In the genomic region with DNA sequence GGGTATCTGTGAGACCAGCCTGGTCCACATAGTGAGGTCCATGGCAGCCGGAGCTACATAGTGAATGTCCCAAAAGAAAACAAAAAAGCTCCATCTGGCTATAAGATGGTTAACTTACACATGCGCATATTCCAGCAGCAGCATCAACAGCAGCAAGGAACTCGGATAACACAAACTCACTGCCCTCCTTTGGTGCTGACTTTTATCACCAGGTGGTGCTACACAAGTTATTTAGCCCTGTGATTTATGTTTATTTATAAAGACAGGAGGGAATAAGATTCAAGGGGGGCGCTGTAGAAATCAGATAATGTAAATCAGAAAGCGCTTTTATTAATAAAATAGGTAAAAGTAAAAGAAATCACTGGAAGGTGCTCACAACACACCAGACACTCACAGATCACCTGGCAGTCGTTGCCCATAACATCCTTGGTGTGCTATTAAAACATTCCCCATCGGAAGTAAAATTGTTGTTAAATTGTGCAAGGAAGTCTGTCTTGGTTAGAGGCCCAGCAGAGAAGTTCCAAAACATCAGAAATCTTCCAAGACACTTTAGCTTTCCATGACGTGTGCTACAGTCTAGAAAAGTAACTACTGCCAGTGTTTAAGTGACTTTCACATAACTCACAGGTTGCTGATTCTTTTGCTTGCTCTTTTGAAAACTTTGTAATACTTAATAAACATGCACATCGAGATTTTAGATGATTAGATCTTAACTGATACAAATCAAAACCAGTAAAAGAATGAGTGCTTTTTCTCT, we compare ENCODE assay signal across 8 mouse cellular contexts. TPM values are rescaled to one million over a fixed set of nuclear protein-coding genes. Genes with fewer than 3 reads are reported as not detected.
A peak's percentile ranks its signal among the peaks of the same experiment; 100 is the strongest.
DNase-seq lines count a peak whose midpoint lies in the region; ATAC-seq and TF ChIP-seq lines count a peak whose summit lies in the region.

No protein-coding gene starts in this region.

- no peaks in the 10 kb centered on the region for H3K27me3 ChIP-seq in intestine, embryonic 15.5 days (replicated peaks)
- H3K27me3 ChIP-seq in neural tube, embryonic 13.5 days: no peaks in the 10 kb centered on the region

- H3K27ac ChIP-seq in layer of hippocampus, adult 2 months: no peak overlapping the region
- H3K27ac ChIP-seq in intestine, embryonic 15.5 days: no peak overlapping the region
- H3K27ac ChIP-seq in neural tube, embryonic 13.5 days (replicated peaks): no peak overlapping the region

- H3K4me1 ChIP-seq in intestine, embryonic 15.5 days (replicated peaks): peaks cover 16% of the 10 kb centered on the region
- H3K4me1 ChIP-seq in neural tube, embryonic 13.5 days (replicated peaks): peaks cover 34% of the 10 kb centered on the region

- H3K4me3 ChIP-seq in layer of hippocampus, adult 2 months: peak overlapping the region; percentile 97
- H3K4me3 ChIP-seq in intestine, embryonic 15.5 days (replicated peaks): peak overlapping the region; percentile 85
- H3K4me3 ChIP-seq in neural tube, embryonic 13.5 days: peak overlapping the region; percentile 79

- no peak for DNase-seq in layer of hippocampus, adult 2 months (ENCODE audit: low spot score in 2 of 2)
- DNase-seq in layer of hippocampus, adult 9-11 months: no peak
- peak; percentile 37 for DNase-seq in embryo, embryonic 10.5 days (ENCODE audit: low spot score)
- DNase-seq in cerebellum, adult 18-20 months: no peak
- no peak for DNase-seq in adrenal gland, adult 8-10 months

- ATAC-seq in intestine, embryonic 15.5 days: no peak
- ATAC-seq in neural tube, embryonic 13.5 days (ENCODE audit: low read depth): no peak
- no peak for ATAC-seq in granulocyte monocyte progenitor cell, adult 5-6 weeks (replicated peaks; ENCODE audit: poor library complexity, severe bottlenecking)

- no peaks in the 10 kb centered on the region for H3K9me3 ChIP-seq in intestine, embryonic 15.5 days
- no peaks in the 10 kb centered on the region for H3K9me3 ChIP-seq in neural tube, embryonic 13.5 days

- H3K36me3 ChIP-seq in intestine, embryonic 15.5 days: no peaks in the 10 kb centered on the region
- H3K36me3 ChIP-seq in neural tube, embryonic 13.5 days: 0 out of 2 replicates have a peak, but pooled peaks cover 5% of the 10 kb centered on the region

- peak overlapping the region; percentile 59 for H3K4me2 ChIP-seq in intestine, embryonic 15.5 days (replicated peaks)
- peak overlapping the region; percentile 86 for H3K4me2 ChIP-seq in neural tube, embryonic 13.5 days

- TF ChIP-seq CTCF in layer of hippocampus, adult 2 months (conservative IDR thresholded peaks at IDR 0.05): peak; percentile 35

- WGBS in intestine, embryonic 15.5 days: 22% methylated on average over 9 of the region's 9 CpGs
- 34% methylated on average over 9 of the region's 9 CpGs for WGBS in neural tube, embryonic 13.5 days

- H3K9ac ChIP-seq in intestine, embryonic 15.5 days: peak overlapping the region; percentile 18; the same call in 1 of the 2 replicates
- peak overlapping the region; percentile 92 for H3K9ac ChIP-seq in neural tube, embryonic 13.5 days

RNA-seq across cellular contexts. Expression of a gene that starts 1.4 kb away (rescaled TPM):
- 10 to 100 TPM; 74.2 to 83.6 TPM for total RNA-seq in layer of hippocampus, adult 2 months (2021)
- 465 and 500 TPM in 2 replicates for polyA plus RNA-seq in intestine, embryonic 15.5 days (2015; fragmentation: Nextera tagmentation; extraction: Ambion mirVana)
- 166 and 181 TPM in 2 replicates for polyA plus RNA-seq in neural tube, embryonic 13.5 days (2015; fragmentation: Nextera tagmentation; extraction: Ambion mirVana)
- 101 and 196 TPM in 2 replicates for total RNA-seq in granulocyte monocyte progenitor cell, adult 5-6 weeks (2014; fragmentation: Nextera tagmentation)
- total RNA-seq in granulocyte monocyte progenitor cell, adult 5-6 weeks (2017): 79.5 and 114 TPM in 2 replicates
- total RNA-seq in adrenal gland, adult 8-10 months (2022): 100 to 1,000 TPM; 117 to 219 (median 160) TPM

RNA-seq across cellular contexts. Expression of a gene that starts 1.5 kb away (rescaled TPM):
- total RNA-seq in layer of hippocampus, adult 2 months (2021): 10 to 100 TPM; 22.1 to 22.5 TPM
- 111 and 125 TPM in 2 replicates for polyA plus RNA-seq in intestine, embryonic 15.5 days (2015; fragmentation: Nextera tagmentation; extraction: Ambion mirVana)
- 41.7 and 46.5 TPM in 2 replicates for polyA plus RNA-seq in neural tube, embryonic 13.5 days (2015; fragmentation: Nextera tagmentation; extraction: Ambion mirVana)
- total RNA-seq in granulocyte monocyte progenitor cell, adult 5-6 weeks (2014; fragmentation: Nextera tagmentation): 61.8 and 98.5 TPM in 2 replicates
- 107 and 144 TPM in 2 replicates for total RNA-seq in granulocyte monocyte progenitor cell, adult 5-6 weeks (2017)
- total RNA-seq in adrenal gland, adult 8-10 months (2022): 10 to 100 TPM; 36.2 to 57.5 (median 40.1) TPM

RNA-seq across cellular contexts. Expression of a gene that starts 29.0 kb away (rescaled TPM):
- 1 to 10 TPM; 5.5 to 5.8 TPM for total RNA-seq in layer of hippocampus, adult 2 months (2021)
- polyA plus RNA-seq in intestine, embryonic 15.5 days (2015; fragmentation: Nextera tagmentation; extraction: Ambion mirVana): 7.0 and 7.8 TPM in 2 replicates
- 12.6 and 14.4 TPM in 2 replicates for polyA plus RNA-seq in neural tube, embryonic 13.5 days (2015; fragmentation: Nextera tagmentation; extraction: Ambion mirVana)
- total RNA-seq in granulocyte monocyte progenitor cell, adult 5-6 weeks (2014; fragmentation: Nextera tagmentation): 6.0 and 7.8 TPM in 2 replicates
- total RNA-seq in granulocyte monocyte progenitor cell, adult 5-6 weeks (2017): 7.0 and 8.8 TPM in 2 replicates
- total RNA-seq in adrenal gland, adult 8-10 months (2022): 1 to 10 TPM; 4.2 to 6.8 (median 5.3) TPM
